Mouse (Mus musculus) midbrain, postnatal 0 days (tissue): Measurements from ENCODE around the gene Gm29427. TPM values are rescaled to one million over a fixed set of nuclear protein-coding genes. Genes with fewer than 3 reads are reported as not detected.

Experiments
- ATAC-seq: fragments of 200-750 bp; cut with Nextera tagmentation; 2 replicates; pipeline ENCODE4 v1.8.0; 2017; ENCODE audit warnings: moderate number of reproducible peaks, mild to moderate bottlenecking, moderate TSS enrichment, moderate library complexity; ENCODE audit not compliant: low FRiP score
- DNase-seq: peaks from one replicate; pipeline ENCODE4 v3.0.0-alpha.2; 2015; ENCODE audit warnings: low spot score
- H3K27ac ChIP-seq: fragments of 300-500 bp; sonication (generic); 2 replicates; pipeline ENCODE4 v1.5.1; 2014; ENCODE audit warnings: low read depth, mild to moderate bottlenecking, low read length, mixed read lengths
- H3K27me3 ChIP-seq: fragments of 300-500 bp; sonication (generic); 2 replicates; pipeline ENCODE4 v1.6.1; 2014; ENCODE audit warnings: low read length, control low read depth, mixed read lengths; ENCODE audit not compliant: insufficient read depth
- H3K36me3 ChIP-seq: fragments of 300-500 bp; sonication (generic); 2 replicates; pipeline ENCODE4 v1.6.1; 2014; ENCODE audit warnings: low read length, control low read depth, mixed read lengths; ENCODE audit not compliant: insufficient read depth
- H3K4me1 ChIP-seq: fragments of 300-500 bp; sonication (generic); 2 replicates; pipeline ENCODE4 v1.6.1; 2014; ENCODE audit warnings: mild to moderate bottlenecking, control low read depth, antibody characterized with exemption, low read length, mixed read lengths; ENCODE audit not compliant: insufficient read depth
- H3K4me2 ChIP-seq: fragments of 300-500 bp; sonication (generic); 2 replicates; pipeline ENCODE4 v1.6.1; 2014; ENCODE audit warnings: low read depth, mild to moderate bottlenecking, low read length, mixed read lengths; ENCODE audit not compliant: poor library complexity, severe bottlenecking
- H3K4me3 ChIP-seq: fragments of 300-500 bp; sonication (generic); 2 replicates; pipeline ENCODE4 v1.5.1; 2014; ENCODE audit warnings: low read depth, mild to moderate bottlenecking, low read length, moderate library complexity
- H3K9ac ChIP-seq: fragments of 300-500 bp; sonication (generic); replicated peaks from 2 replicates; pipeline ENCODE4 v1.6.1; 2014; ENCODE audit warnings: mild to moderate bottlenecking, low read length, moderate library complexity, mixed read lengths; ENCODE audit not compliant: poor library complexity, severe bottlenecking
- H3K9me3 ChIP-seq: fragments of 300-500 bp; sonication (generic); 2 replicates; pipeline ENCODE4 v1.6.1; 2016; ENCODE audit warnings: low read length, control low read depth
- CTCF ChIP-seq: IDR thresholded peaks from 2 replicates; pipeline ENCODE4 v1.5.1; 2016; ENCODE audit warnings: antibody characterized with exemption, mild to moderate bottlenecking
- WGBS: fragments of 180-500 bp; shearing (Covaris S2); extraction: QIAGEN DNeasy Blood & Tissue Kit; methylation state at CpG from one replicate; pipeline ENCODE4 v1.1.7; 2014; 5-methylcytosine and 5-hydroxymethylcytosine counted together
- polyA plus RNA-seq: library from polyadenylated mRNA; unstranded; fragments of >200 nt; fragmentation: Nextera tagmentation; extraction: Ambion mirVana; gene quantifications from 2 replicates; pipeline ENCODE4 v1.2.1, GENCODE M21; 2015
- total RNA-seq: library from RNA; depleted of rRNA; stranded (reverse); fragments of >200 nt; gene quantifications from 2 replicates; pipeline ENCODE4 v1.2.3, GENCODE M21; 2014

The Gm29427 gene
- total and polyA plus RNA-seq, 2 experiments from 2014 or later = not detected

DNA sequence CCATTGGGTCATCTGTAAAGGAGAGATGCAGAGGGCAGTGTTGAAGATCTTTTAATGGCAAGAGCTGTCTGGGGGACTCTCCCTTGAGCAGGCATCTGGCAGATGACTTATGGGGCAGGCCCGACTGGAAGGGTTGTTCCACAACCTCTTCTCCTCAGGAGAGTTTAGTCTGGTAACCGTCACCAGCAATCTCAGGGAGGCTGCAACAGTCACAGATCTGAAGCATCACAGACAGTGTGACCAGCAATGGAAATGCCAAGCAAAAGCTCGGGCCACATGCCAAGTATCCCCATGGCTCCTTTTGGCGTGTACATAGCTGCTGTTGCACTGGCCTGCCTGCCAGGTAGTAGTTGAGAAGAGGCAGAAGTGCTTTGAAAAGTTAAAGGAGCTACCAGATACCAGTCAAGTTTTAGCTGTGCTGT, 24.6 kb upstream of the Gm29427 start:
- Histone ChIP-seq H3K4me1 (no peaks in the 10 kb centered on the region), H3K36me3 (no peaks in the 10 kb centered on the region), H3K4me3 (no peak overlapping the region), H3K9me3 (no peaks in the 10 kb centered on the region), H3K27ac (no peak overlapping the region), H3K9ac (no peak overlapping the region), H3K4me2 (no peak overlapping the region), H3K27me3 (no peaks in the 10 kb centered on the region)
- DNase-seq = peak; percentile 51
- no peak for ATAC-seq
- 74% methylated on average over 4 of the region's 4 CpGs for WGBS
- TF ChIP-seq CTCF = no peak

DNA sequence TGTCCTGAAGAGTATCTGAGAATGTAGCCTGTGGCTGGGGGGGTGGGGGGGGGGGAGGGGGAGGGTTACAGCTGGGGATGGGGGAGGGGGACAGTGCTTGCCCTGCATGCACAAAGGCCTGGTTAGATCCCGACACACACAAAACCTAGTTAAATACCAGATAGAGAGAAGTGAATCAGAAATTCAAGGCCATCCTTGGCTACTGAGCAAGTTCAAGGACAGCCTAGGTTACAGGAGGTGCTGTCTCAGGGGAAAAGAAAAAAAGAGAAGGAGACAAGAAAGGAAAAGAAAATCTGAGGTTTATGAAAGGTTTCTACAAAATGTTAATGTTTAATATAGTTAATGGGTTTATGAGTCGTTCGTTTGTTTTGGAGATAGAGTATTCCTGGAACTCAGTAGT, 24.0 kb upstream of the Gm29427 start:
- no peak for DNase-seq
- WGBS = 88% methylated on average over 3 of the region's 3 CpGs
- H3K4me3 ChIP-seq = no peak overlapping the region
- no peaks in the 10 kb centered on the region for H3K4me1 ChIP-seq
- H3K27ac ChIP-seq = no peak overlapping the region
- ATAC-seq = no peak
- H3K9ac ChIP-seq = no peak overlapping the region
- no peaks in the 10 kb centered on the region for H3K27me3 ChIP-seq
- H3K9me3 ChIP-seq = no peaks in the 10 kb centered on the region
- no peak for TF ChIP-seq CTCF
- no peak overlapping the region for H3K4me2 ChIP-seq
- H3K36me3 ChIP-seq = no peaks in the 10 kb centered on the region

DNA sequence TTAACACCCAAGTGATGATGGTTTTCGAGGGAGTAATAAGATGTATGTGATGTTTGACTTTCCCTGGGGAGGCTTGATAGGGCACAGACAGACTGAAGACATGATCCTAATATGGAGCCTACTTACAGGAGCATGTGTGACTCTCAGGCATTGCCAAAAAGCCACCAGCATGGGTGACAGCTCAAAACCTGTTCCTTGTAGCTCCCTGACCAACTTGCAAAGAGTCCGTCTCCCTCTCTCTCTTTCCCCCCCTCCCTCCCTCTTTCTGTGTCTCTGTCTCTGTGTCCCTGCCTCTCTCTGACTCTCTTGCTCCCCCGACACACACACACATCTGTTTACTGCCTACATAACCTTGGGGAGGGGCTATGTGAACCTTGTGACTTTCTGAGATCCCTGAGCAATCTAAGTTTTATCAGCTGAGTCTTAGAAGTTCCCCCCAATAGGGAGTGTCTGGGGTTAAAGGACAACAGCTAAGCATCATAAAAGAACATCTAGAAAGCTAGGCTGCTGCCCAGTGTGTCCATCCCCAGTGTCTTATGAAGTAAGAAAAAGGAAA, 23.0 kb upstream of the Gm29427 start:
- no peak overlapping the region for H3K4me2 ChIP-seq
- no peaks in the 10 kb centered on the region for H3K9me3 ChIP-seq
- H3K36me3 ChIP-seq = no peaks in the 10 kb centered on the region
- DNase-seq = no peak
- 87% methylated on average over 3 of the region's 3 CpGs for WGBS
- no peak overlapping the region for H3K4me3 ChIP-seq
- no peaks in the 10 kb centered on the region for H3K27me3 ChIP-seq
- no peak overlapping the region for H3K9ac ChIP-seq
- H3K27ac ChIP-seq = no peak overlapping the region
- no peak for TF ChIP-seq CTCF
- H3K4me1 ChIP-seq = no peaks in the 10 kb centered on the region
- ATAC-seq = no peak

DNA sequence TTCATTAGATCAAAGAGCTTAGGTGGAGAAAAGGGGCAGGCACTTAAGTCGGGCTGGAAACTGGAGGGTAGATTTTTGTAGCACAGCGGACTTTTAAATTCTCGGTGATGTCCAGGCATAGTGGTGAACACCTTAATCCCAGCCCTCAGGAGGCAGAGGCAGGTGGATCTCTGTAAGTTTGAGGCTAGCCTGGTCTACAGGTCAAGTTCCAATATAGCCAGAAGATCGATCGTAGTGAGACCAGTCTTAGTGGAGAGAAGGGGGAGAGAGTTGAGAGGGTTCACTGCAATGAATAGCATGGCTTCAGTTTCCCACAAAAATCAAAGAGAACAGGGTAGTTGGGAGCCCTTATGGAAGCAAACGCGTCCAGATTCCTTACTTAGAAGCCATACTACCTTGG, 22.3 kb upstream of the Gm29427 start:
- DNase-seq (no peak), ATAC-seq (no peak)
- Histone ChIP-seq H3K4me3 (no peak overlapping the region), H3K9me3 (no peaks in the 10 kb centered on the region), H3K27ac (no peak overlapping the region), H3K36me3 (no peaks in the 10 kb centered on the region), H3K9ac (no peak overlapping the region), H3K4me2 (no peak overlapping the region), H3K4me1 (no peaks in the 10 kb centered on the region), H3K27me3 (no peaks in the 10 kb centered on the region)
- TF ChIP-seq CTCF = no peak
- 88% methylated on average over 7 of the region's 7 CpGs for WGBS

DNA sequence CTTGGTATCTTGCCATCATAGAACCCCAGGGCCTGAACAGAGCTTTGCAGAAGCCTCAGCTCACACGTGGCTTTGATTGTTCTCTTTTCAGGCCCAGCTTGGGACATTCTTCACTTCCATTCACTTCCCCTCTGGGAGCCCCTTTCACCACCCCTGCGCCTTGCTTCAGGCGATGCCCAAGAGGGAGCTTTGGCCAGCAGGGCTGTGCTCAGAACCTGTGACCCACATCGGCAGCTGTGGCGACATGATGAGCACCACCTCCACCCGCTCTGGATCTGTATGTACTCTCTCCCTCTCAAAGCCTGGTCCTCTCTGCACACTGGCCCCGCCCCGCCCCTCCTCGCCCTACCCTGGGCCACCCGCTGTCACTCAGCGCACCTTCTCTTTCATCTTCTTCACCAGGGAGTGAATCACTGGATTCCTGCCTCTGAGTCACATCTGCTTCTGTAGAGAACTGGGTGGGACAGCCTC, 21.8 kb upstream of the Gm29427 start:
- no peak for ATAC-seq
- WGBS = 36% methylated on average over 11 of the region's 11 CpGs
- no peaks in the 10 kb centered on the region for H3K9me3 ChIP-seq

DNA sequence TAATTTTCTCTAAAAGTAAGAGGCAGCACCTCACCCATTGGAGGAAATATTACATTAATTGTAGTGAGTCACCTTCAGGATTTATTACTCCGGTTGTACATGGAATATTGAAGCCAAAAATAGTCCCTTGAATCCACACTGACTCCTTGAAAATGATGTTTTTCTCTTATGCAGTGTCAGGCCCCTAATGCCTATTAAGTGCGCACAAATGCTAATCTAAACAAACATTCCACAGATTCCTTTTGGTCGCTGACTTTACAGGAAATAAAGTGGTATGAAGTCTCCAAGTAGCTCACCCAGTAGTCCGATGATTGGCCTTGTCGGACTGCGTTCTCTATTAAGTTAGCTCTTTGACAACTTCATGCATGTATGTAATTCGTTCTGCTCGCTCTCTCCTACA, 19.3 kb upstream of the Gm29427 start:
- TF ChIP-seq CTCF = no peak
- WGBS = 80% methylated on average over 8 of the region's 8 CpGs

More for the DNA sequence above, 21.8 kb upstream of the Gm29427 start:
- Histone ChIP-seq H3K9ac (no peak overlapping the region), H3K36me3 (no peaks in the 10 kb centered on the region), H3K27me3 (no peaks in the 10 kb centered on the region), H3K4me3 (no peak overlapping the region), H3K4me1 (no peaks in the 10 kb centered on the region), H3K4me2 (no peak overlapping the region), H3K27ac (no peak overlapping the region)
- no peak for DNase-seq
- TF ChIP-seq CTCF = no peak

More for the DNA sequence above, 19.3 kb upstream of the Gm29427 start:
- ATAC-seq (no peak), DNase-seq (no peak)
- Histone ChIP-seq H3K9ac (no peak overlapping the region), H3K9me3 (no peaks in the 10 kb centered on the region), H3K27me3 (no peaks in the 10 kb centered on the region), H3K36me3 (no peaks in the 10 kb centered on the region), H3K4me2 (no peak overlapping the region), H3K27ac (no peak overlapping the region), H3K4me1 (no peaks in the 10 kb centered on the region), H3K4me3 (no peak overlapping the region)
